11 mouse cellular contexts compared by ENCODE assay signal in the genomic region with DNA sequence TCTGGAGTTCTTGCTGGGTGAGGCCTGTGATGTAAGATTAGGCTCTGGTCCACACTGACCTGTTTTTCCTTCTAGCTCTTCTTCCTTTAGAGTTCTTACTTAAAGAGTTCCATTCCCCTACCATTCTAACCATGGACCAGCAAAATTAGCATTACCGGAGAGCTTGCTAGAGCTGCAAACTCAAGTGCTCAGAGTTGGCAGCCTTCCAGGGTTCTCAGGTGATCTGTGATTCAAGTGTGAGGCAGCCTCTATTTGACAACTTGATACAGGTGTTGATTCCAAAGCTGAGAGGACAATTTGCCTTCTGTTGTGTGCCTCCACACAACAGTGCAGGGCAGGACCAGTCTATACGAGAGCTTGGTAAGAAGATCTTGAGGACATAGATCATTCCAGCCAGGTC. TPM values are rescaled to one million over a fixed set of nuclear protein-coding genes. Genes with fewer than 3 reads are reported as not detected.
A peak's percentile ranks its signal among the peaks of the same experiment; 100 is the strongest.
DNase-seq lines count a peak whose midpoint lies in the region; ATAC-seq and TF ChIP-seq lines count a peak whose summit lies in the region.
"Had no signal": no experiment of that assay in that cellular context is flagged by ENCODE, and none has a peak within 500 bp of the region (broad histone marks: within the 10 kb centered on the region; RNA-seq: fewer than 3 reads in every experiment).

No protein-coding gene starts in this region.

- ATAC-seq in heart, embryonic 12.5 days (ENCODE audit: insufficient number of reproducible peaks, low FRiP score) = no peak
- no peak; the same call in 1 of the 2 replicates for ATAC-seq in stomach, postnatal 0 days (ENCODE audit: low FRiP score, low TSS enrichment)
- ATAC-seq in granulocyte monocyte progenitor cell, adult 5-6 weeks (replicated peaks; ENCODE audit: poor library complexity, severe bottlenecking) = no peak
- ATAC-seq: activated CD4-positive, CD25-positive, alpha-beta regulatory T cell, adult 4 months; CD4-positive, CD25-positive, alpha-beta regulatory T cell, adult 4 months had no signal

- H3K27me3 ChIP-seq in heart, adult 2 months (ENCODE audit: control insufficient read depth, insufficient read depth, low read length) = no peaks in the 10 kb centered on the region
- no peaks in the 10 kb centered on the region for H3K27me3 ChIP-seq in heart, embryonic 12.5 days (replicated peaks)
- no peaks in the 10 kb centered on the region for H3K27me3 ChIP-seq in stomach, postnatal 0 days (ENCODE audit: control insufficient read depth, insufficient read depth, low read length)
- H3K27me3 ChIP-seq in hindbrain, embryonic 10.5 days (ENCODE audit: insufficient read depth, poor library complexity, severe bottlenecking) = no peaks in the 10 kb centered on the region
- H3K27me3 ChIP-seq: liver, embryonic 13.5 days had no signal

- peaks cover 18% of the 10 kb centered on the region for H3K4me1 ChIP-seq in heart, adult 2 months (ENCODE audit: control insufficient read depth, insufficient read depth, low read length)
- H3K4me1 ChIP-seq in heart, embryonic 12.5 days (replicated peaks) = peaks cover 76% of the 10 kb centered on the region
- H3K4me1 ChIP-seq in stomach, postnatal 0 days (replicated peaks; ENCODE audit: control insufficient read depth, insufficient read depth) = no peaks in the 10 kb centered on the region
- H3K4me1 ChIP-seq in hindbrain, embryonic 10.5 days (replicated peaks) = peaks cover 3% of the 10 kb centered on the region; the same call in 1 of the 2 replicates

- no peak overlapping the region for H3K4me3 ChIP-seq in heart, adult 2 months
- no peak overlapping the region for H3K4me3 ChIP-seq in heart, embryonic 12.5 days
- H3K4me3 ChIP-seq in stomach, postnatal 0 days (ENCODE audit: low read depth, low read length) = no peak overlapping the region
- H3K4me3 ChIP-seq in hindbrain, embryonic 10.5 days = no peak overlapping the region
- H3K4me3 ChIP-seq: liver, embryonic 13.5 days had no signal

- no peaks in the 10 kb centered on the region for H3K9me3 ChIP-seq in heart, embryonic 12.5 days (replicated peaks)
- no peaks in the 10 kb centered on the region for H3K9me3 ChIP-seq in stomach, postnatal 0 days (ENCODE audit: control insufficient read depth, low read length)
- no peaks in the 10 kb centered on the region for H3K9me3 ChIP-seq in hindbrain, embryonic 10.5 days
- H3K9me3 ChIP-seq: liver, embryonic 13.5 days had no signal

- DNase-seq in heart, adult 2 months = peak in 1 of 2 experiments; percentile 43
- DNase-seq in right cerebral cortex, adult 18-20 months = peak; percentile 35
- DNase-seq in right cerebral cortex, postnatal 36 days (ENCODE audit: low spot score in 2 of 2) = no peak
- DNase-seq in kidney, postnatal 4 days = peak; percentile 28 to 31
- peak; percentile 78 for DNase-seq in stomach, postnatal 0 days (ENCODE audit: low spot score)
- no peak for DNase-seq in hindbrain, embryonic 10.5 days (ENCODE audit: low spot score)
- DNase-seq: liver, embryonic 13.5 days had no signal

- intact Hi-C loops in heart, adult 2 months (cut with DNase I) = no loop called here

- no peak overlapping the region for H3K4me2 ChIP-seq in heart, embryonic 12.5 days
- no peak overlapping the region for H3K4me2 ChIP-seq in stomach, postnatal 0 days (replicated peaks; ENCODE audit: low read depth)
- H3K4me2 ChIP-seq: liver, embryonic 13.5 days had no signal

- no peak for TF ChIP-seq EP300 in heart, adult 2 months (IDR thresholded peaks at IDR 0.05; ENCODE audit: insufficient read depth, low read depth, low read length)
- TF ChIP-seq EP300 in stomach, postnatal 0 days (optimal IDR thresholded peaks at IDR 0.05) = no peak

- no peak overlapping the region for H3K9ac ChIP-seq in heart, adult 2 months (ENCODE audit: low read depth, low read length)
- no peak overlapping the region for H3K9ac ChIP-seq in heart, embryonic 12.5 days
- H3K9ac ChIP-seq in stomach, postnatal 0 days (ENCODE audit: low read length) = no peak overlapping the region
- H3K9ac ChIP-seq: liver, embryonic 13.5 days had no signal

- 44% methylated on average over 2 of the region's 2 CpGs for WGBS in heart, adult 2 months
- 40% methylated on average over 2 of the region's 2 CpGs for WGBS in heart, embryonic 12.5 days
- 50% methylated on average over 2 of the region's 2 CpGs for WGBS in stomach, postnatal 0 days
- WGBS in hindbrain, embryonic 10.5 days = 89% methylated on average over 2 of the region's 2 CpGs

- TF ChIP-seq POLR2A in heart, adult 2 months (IDR thresholded peaks at IDR 0.05; ENCODE audit: insufficient read depth, low read depth, low read length) = no peak

- peak overlapping the region; percentile 1; the same call in 1 of the 2 replicates for H3K27ac ChIP-seq in heart, adult 2 months
- no peak overlapping the region for H3K27ac ChIP-seq in heart, embryonic 12.5 days (ENCODE audit: poor library complexity, severe bottlenecking)
- H3K27ac ChIP-seq in stomach, postnatal 0 days (replicated peaks) = no peak overlapping the region
- no peak overlapping the region for H3K27ac ChIP-seq in hindbrain, embryonic 10.5 days
- H3K27ac ChIP-seq: liver, embryonic 13.5 days had no signal

- TF ChIP-seq CTCF in heart, adult 2 months (IDR thresholded peaks at IDR 0.05) = no peak
- TF ChIP-seq CTCF in stomach, postnatal 0 days (IDR thresholded peaks at IDR 0.05; ENCODE audit: low read depth) = no peak

- H3K79me2 ChIP-seq in heart, adult 2 months (replicated peaks; ENCODE audit: control insufficient read depth, insufficient read depth, low read length) = peaks cover 13% of the 10 kb centered on the region

- peaks cover 31% of the 10 kb centered on the region for H3K36me3 ChIP-seq in heart, adult 2 months (ENCODE audit: control insufficient read depth, insufficient read depth, low read length)
- H3K36me3 ChIP-seq in heart, embryonic 12.5 days = no peaks in the 10 kb centered on the region
- no peaks in the 10 kb centered on the region for H3K36me3 ChIP-seq in stomach, postnatal 0 days (ENCODE audit: control insufficient read depth, insufficient read depth, low read length)
- H3K36me3 ChIP-seq in hindbrain, embryonic 10.5 days = no peaks in the 10 kb centered on the region
- H3K36me3 ChIP-seq: liver, embryonic 13.5 days had no signal

RNA-seq across cellular contexts. Expression of gene Eepd1, which starts 31.7 kb away (rescaled TPM):
- 10 to 100 TPM; 18.9 to 23.3 TPM for total RNA-seq in heart, adult 2 months (2021)
- polyA plus RNA-seq in heart, adult 2 months (2012; rRNA removed) = 16.7 and 21.3 TPM in 2 replicates
- 23.0 and 26.3 TPM in 2 replicates for polyA plus RNA-seq in heart, embryonic 12.5 days (2016; fragmentation: Nextera tagmentation; extraction: Ambion mirVana)
- polyA plus RNA-seq in stomach, postnatal 0 days (2015; fragmentation: Nextera tagmentation; extraction: Ambion mirVana) = 16.8 and 17.8 TPM in 2 replicates
- 10.2 and 12.4 TPM in 2 replicates for polyA plus RNA-seq in hindbrain, embryonic 10.5 days (2016; fragmentation: Nextera tagmentation; extraction: Ambion mirVana)
- 9.3 and 9.9 TPM in 2 replicates for total RNA-seq in granulocyte monocyte progenitor cell, adult 5-6 weeks (2014; fragmentation: Nextera tagmentation)
- total RNA-seq in granulocyte monocyte progenitor cell, adult 5-6 weeks (2017) = 12.1 and 13.7 TPM in 2 replicates

Comparison
In these comparisons a context has a peak if more than half of its experiments do, and no peak if none do; other contexts are left out.
1. DNase-seq: peak in right cerebral cortex, adult 18-20 months (single experiment), kidney, postnatal 4 days (2 of 2) and stomach, postnatal 0 days (single experiment); none in right cerebral cortex, postnatal 36 days (0 of 2) and hindbrain, embryonic 10.5 days (single experiment).